Mouse (Mus musculus) lung, postnatal 0 days (tissue): ENCODE data around the gene Ranbp1. TPM values are rescaled to one million over a fixed set of nuclear protein-coding genes. Genes with fewer than 3 reads are reported as not detected.
A peak's percentile ranks its signal among the peaks of the same experiment; 100 is the strongest.
"Not testable (repeated sequence)": the region's sequence is repeated elsewhere in the genome, so short reads cannot be mapped to it uniquely, and the experiment has no call there.

Experiments
- ATAC-seq: fragments of 200-750 bp; cut with Nextera tagmentation; 2 replicates; pipeline ENCODE4 v1.8.0; 2017; ENCODE audit warnings: moderate library complexity
- DNase-seq: peaks from one replicate; pipeline ENCODE4 v3.0.0-alpha.2; 2016; ENCODE audit warnings: low spot score
- H3K27ac ChIP-seq: fragments of 300-500 bp; sonication (generic); 2 replicates; pipeline ENCODE4 v1.5.1; 2014; ENCODE audit warnings: antibody characterized with exemption, mild to moderate bottlenecking, low read length, mixed read lengths
- H3K27me3 ChIP-seq: fragments of 300-500 bp; sonication (generic); replicated peaks from 2 replicates; pipeline ENCODE4 v1.6.1; 2014; ENCODE audit warnings: low read length, mixed read lengths; ENCODE audit not compliant: insufficient read depth
- H3K36me3 ChIP-seq: fragments of 300-500 bp; sonication (generic); 2 replicates; pipeline ENCODE4 v1.6.1; 2014; ENCODE audit warnings: low read length, mixed read lengths; ENCODE audit not compliant: insufficient read depth
- H3K4me1 ChIP-seq: fragments of 300-500 bp; sonication (generic); 2 replicates; pipeline ENCODE4 v1.6.1; 2014; ENCODE audit warnings: antibody characterized with exemption, low read depth, low read length, mixed read lengths; ENCODE audit not compliant: insufficient read depth
- H3K4me2 ChIP-seq: fragments of 300-500 bp; sonication (generic); replicated peaks from 2 replicates; pipeline ENCODE4 v1.6.1; 2014; ENCODE audit warnings: low read depth, mild to moderate bottlenecking, low read length, moderate library complexity, mixed read lengths
- H3K4me3 ChIP-seq: fragments of 300-500 bp; sonication (generic); 2 replicates; pipeline ENCODE4 v1.5.1; 2014; ENCODE audit warnings: low read depth, low read length
- H3K9ac ChIP-seq: fragments of 300-500 bp; sonication (generic); replicated peaks from 2 replicates; pipeline ENCODE4 v1.6.1; 2014; ENCODE audit warnings: low read depth, mild to moderate bottlenecking
- H3K9me3 ChIP-seq: fragments of 300-500 bp; sonication (generic); 2 replicates; pipeline ENCODE4 v1.6.1; 2016; ENCODE audit warnings: low read length, mixed read lengths
- CTCF ChIP-seq: IDR thresholded peaks from 2 replicates; pipeline ENCODE4 v1.5.1; 2016; ENCODE audit warnings: antibody characterized with exemption, mild to moderate bottlenecking
- EP300 ChIP-seq: IDR thresholded peaks from 2 replicates; pipeline ENCODE4 v1.6.1; 2016; ENCODE audit warnings: antibody characterized with exemption, mild to moderate bottlenecking, control low read depth
- WGBS: fragments of 180-500 bp; shearing (Covaris S2); extraction: QIAGEN DNeasy Blood & Tissue Kit; methylation state at CpG from one replicate; pipeline ENCODE4 v1.1.7; 2014; 5-methylcytosine and 5-hydroxymethylcytosine counted together
- polyA plus RNA-seq: library from polyadenylated mRNA; unstranded; fragments of >200 nt; fragmentation: Nextera tagmentation; extraction: Ambion mirVana; gene quantifications from 2 replicates; pipeline ENCODE4 v1.2.1, GENCODE M21; 2015

Gene Ranbp1
- polyA plus RNA-seq, 1 experiment from 2014 or later = 155 TPM

DNA sequence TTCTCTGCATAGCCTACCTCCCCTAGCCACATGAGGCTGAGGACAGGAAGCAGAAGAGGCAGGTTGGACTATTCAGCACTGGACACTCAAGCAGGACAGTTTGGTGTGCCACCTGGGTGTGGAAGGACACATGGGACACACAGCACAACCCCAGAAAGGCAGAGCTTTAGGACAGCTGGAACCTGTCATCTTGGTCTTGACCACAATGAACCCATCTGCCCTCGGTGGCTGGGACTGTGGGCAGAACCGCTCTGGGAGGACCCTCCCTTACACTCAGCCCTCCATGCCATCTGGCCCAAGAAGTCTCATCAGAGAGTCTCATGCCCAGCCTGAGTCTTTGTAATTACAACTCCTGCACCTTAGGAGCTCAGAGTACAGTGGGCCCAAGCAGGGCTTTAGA is 48.5 kb downstream of the Ranbp1 start:
- Histone ChIP-seq H3K4me3 (no peak overlapping the region), H3K4me1 (no peaks in the 10 kb centered on the region), H3K9ac (no peak overlapping the region), H3K4me2 (no peak overlapping the region), H3K27ac (no peak overlapping the region), H3K36me3 (no peaks in the 10 kb centered on the region), H3K27me3 (no peaks in the 10 kb centered on the region), H3K9me3 (no peaks in the 10 kb centered on the region)
- DNase-seq = no peak
- WGBS = 64% methylated on average over 2 of the region's 2 CpGs
- no peak for ATAC-seq
- TF ChIP-seq CTCF (no peak), EP300 (no peak)

DNA sequence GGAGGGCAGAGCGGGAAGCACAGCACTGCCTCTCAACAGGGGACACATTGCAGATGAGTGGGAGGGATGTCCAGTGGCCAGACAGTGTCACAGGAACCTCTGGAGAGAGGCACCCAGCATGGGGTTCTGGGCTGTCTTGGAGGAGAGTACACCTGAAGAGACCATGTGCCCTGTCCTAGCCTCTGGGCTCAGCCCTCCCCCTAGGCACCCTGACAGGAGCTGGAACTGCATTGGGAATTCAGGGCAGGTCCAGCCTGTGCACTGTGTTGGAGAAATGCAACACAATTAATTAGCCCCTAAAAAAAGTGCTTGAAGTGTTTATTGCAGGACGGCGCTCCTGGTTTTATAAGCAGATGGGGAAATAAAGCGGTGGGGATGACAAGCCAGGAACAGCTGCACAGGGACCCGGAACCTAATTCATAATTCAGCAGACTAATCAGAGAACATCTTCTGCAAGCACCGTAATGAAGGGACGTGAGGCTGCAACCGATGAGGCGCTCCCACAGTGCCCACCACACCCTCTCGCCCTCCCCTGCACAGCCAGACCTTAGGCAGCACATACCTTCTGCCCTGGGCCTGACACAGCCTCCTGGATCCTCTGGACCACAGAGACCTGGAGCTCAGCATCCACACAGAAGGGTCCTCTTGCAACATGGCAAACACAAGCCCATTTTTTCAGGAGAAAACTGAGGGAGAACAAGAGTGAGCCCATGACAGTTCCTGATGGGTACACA is 50.0 kb downstream of the Ranbp1 start:
- ATAC-seq (no peak), DNase-seq (no peak)
- Histone ChIP-seq H3K4me1 (no peaks in the 10 kb centered on the region), H3K27ac (no peak overlapping the region), H3K9me3 (no peaks in the 10 kb centered on the region), H3K27me3 (no peaks in the 10 kb centered on the region), H3K4me2 (no peak overlapping the region), H3K9ac (no peak overlapping the region), H3K4me3 (no peak overlapping the region), H3K36me3 (no peaks in the 10 kb centered on the region)
- WGBS = 68% methylated on average over 10 of the region's 10 CpGs
- TF ChIP-seq CTCF (no peak), EP300 (no peak)

DNA sequence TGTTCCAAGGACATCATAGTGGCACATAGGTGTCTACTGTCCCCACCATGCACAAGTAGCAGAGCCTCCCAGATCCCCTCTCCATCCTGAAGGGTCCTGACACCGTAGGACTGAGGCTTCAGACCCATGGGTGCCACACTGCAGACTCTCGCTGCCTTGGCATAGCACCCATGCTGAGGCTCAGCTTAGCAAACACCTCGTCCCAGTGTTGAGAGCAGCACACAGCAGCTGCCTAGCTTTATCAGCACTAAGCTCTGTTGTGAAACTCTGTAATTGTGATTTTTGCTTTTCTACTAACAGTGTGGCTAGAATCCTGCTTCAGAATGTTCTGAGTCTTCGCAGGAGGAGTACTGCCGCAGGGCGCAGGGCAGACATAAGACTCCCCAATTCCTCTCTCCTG is 50.7 kb downstream of the Ranbp1 start:
- Histone ChIP-seq H3K4me3 (no peak overlapping the region), H3K9me3 (no peaks in the 10 kb centered on the region), H3K36me3 (no peaks in the 10 kb centered on the region), H3K4me2 (no peak overlapping the region), H3K27me3 (no peaks in the 10 kb centered on the region), H3K4me1 (no peaks in the 10 kb centered on the region), H3K9ac (no peak overlapping the region), H3K27ac (no peak overlapping the region)
- no peak for ATAC-seq
- no peak for DNase-seq
- no peak for TF ChIP-seq CTCF
- TF ChIP-seq EP300 = no peak
- WGBS = 69% methylated on average over 6 of the region's 6 CpGs

DNA sequence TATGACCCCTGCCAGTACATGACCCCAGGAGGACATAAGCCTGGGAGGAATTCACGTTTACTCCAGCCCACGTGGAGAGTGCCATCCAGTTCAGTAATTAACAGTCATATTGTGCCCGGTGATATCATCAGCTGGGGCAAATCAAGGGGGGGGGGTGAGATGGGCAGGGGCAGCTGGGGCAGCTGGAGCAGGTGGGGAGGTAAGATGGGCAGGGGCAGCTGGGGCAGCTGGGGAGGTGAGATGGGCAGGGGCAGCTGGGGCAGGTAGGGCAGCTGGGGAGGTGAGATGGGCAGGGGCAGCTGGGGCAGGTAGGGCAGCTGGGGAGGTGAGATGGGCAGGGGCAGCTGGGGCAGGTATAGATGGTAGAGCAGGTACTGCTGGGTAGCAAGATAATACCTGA is 53.0 kb downstream of the Ranbp1 start:
- not testable (repeated sequence) for H3K36me3 ChIP-seq, ATAC-seq, H3K4me1 ChIP-seq, DNase-seq, H3K4me3 ChIP-seq, H3K9me3 ChIP-seq, H3K4me2 ChIP-seq, H3K9ac ChIP-seq, H3K27ac ChIP-seq, H3K27me3 ChIP-seq
- WGBS = 50% methylated on average over 3 of the region's 3 CpGs

DNA sequence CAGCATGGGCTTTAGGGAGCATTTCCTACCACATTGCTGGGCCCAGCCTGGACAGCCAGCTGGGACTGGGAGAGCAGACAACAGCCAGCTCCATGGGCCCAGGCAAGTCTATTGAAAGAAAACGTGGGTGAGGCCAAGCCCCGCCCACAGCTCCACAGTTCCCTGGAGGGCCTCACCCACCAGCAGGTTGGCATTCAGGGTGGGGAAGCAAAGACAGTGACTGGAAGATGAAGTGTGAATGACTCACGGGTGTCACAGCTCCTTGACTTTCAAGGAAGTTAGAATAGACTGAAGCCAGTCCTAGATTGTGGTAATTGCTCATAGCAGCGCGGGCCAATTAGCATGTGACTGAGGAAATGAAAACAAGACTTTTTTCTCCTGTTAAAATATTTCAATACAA is 53.5 kb downstream of the Ranbp1 start:
- Histone ChIP-seq H3K4me3 (no peak overlapping the region), H3K27me3 (no peaks in the 10 kb centered on the region), H3K4me2 (no peak overlapping the region), H3K9me3 (no peaks in the 10 kb centered on the region), H3K27ac (no peak overlapping the region), H3K36me3 (no peaks in the 10 kb centered on the region), H3K9ac (no peak overlapping the region), H3K4me1 (no peaks in the 10 kb centered on the region)
- TF ChIP-seq EP300 (no peak), CTCF (no peak)
- DNase-seq (peak; percentile 45), ATAC-seq (no peak)
- WGBS = 54% methylated on average over 5 of the region's 5 CpGs

DNA sequence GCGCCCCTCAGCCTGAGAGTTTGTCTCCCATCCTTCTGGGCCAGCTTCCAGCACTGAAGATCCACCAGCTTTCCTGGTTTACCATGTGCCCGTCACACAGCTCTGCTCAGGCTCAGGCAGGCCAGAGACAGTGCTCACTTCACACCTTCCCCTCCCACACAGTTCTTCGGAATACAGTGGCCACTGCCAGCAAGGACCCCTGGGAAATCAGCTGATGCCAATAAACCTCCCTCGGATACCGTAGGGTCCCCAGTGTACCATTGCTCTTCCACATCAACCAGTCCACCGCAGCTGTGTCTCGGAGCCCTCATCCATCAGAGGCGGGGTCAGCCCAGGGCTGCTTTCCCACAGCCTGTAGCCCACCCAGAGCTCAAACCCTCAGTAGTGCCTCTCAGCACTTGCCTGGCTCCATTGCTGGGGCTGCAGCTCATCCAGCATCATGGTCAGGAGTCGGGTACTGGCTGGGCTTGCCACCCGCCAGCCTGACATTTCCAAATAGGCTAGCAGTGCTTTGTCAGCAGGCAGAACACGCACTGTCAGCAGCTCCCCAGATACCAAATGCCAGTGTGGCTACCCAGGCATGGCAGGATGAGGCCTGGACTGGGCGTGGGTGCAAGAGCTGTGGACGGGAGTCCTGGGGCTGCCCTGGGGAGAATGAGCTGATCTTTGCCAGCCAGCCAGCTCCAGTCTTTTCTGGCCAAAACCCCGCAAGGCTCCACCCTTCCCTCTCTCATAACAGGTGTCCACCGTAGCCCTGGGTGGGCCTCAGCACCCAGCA is 54.1 kb downstream of the Ranbp1 start:
- H3K4me2 ChIP-seq = no peak overlapping the region
- H3K27ac ChIP-seq = no peak overlapping the region
- no peak overlapping the region for H3K9ac ChIP-seq
- H3K4me3 ChIP-seq = no peak overlapping the region
- WGBS = 66% methylated on average over 14 of the region's 15 CpGs
- H3K9me3 ChIP-seq = no peaks in the 10 kb centered on the region
- TF ChIP-seq CTCF = no peak
- TF ChIP-seq EP300 = no peak
- ATAC-seq (no peak), DNase-seq (no peak)
- no peaks in the 10 kb centered on the region for H3K27me3 ChIP-seq
- no peaks in the 10 kb centered on the region for H3K4me1 ChIP-seq
- H3K36me3 ChIP-seq = no peaks in the 10 kb centered on the region
